Mouse (Mus musculus): ENCODE measurements around the gene Kdelr2. TPM values are rescaled to one million over a fixed set of nuclear protein-coding genes. Genes with fewer than 3 reads are reported as not detected.
"Not testable (repeated sequence)": the region's sequence is repeated elsewhere in the genome, so short reads cannot be mapped to it uniquely, and the experiment has no call there.

Kdelr2 gene
- polyA plus RNA-seq, 1 experiment from 2014 or later: 186 TPM

DNA sequence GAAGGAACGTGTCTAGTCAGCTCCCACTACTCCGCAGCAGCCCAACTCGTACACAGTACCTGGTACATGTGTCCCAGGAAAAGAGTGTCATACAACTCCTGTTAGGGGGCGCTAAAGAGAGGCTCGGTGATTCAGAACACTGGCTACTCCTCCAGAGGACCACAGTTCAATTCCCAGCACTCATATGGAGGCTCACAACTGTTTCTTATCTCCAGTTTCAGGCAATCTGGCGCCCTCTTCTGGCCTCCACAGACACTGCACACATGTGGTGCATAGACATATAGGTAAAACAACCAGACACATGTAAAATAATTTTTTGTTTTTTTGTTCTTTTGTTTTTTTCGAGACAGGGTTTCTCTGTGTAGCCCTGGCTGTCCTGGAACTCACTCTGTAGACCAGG is 9.5 kb upstream of the Kdelr2 start:
- Histone ChIP-seq H3K4me3 (ENCODE audit: low read depth, low read length) (no peak overlapping the region), H3K27ac (ENCODE audit: low read depth, low read length) (no peak overlapping the region), H3K27me3 (ENCODE audit: control insufficient read depth, insufficient read depth, low read length) (no peaks in the 10 kb centered on the region), H3K4me1 (ENCODE audit: control insufficient read depth, insufficient read depth, low read length) (no peaks in the 10 kb centered on the region), H3K4me2 (ENCODE audit: low read depth) (no peak overlapping the region), H3K36me3 (ENCODE audit: control insufficient read depth, insufficient read depth, low read length) (no peaks in the 10 kb centered on the region), H3K9me3 (ENCODE audit: control insufficient read depth, low read length) (no peaks in the 10 kb centered on the region), H3K9ac (ENCODE audit: low read length) (no peak overlapping the region)
- WGBS: 74% methylated on average over 7 of the region's 7 CpGs
- DNase-seq (ENCODE audit: low spot score): no peak
- no peak for ATAC-seq (ENCODE audit: insufficient read depth, low FRiP score, low TSS enrichment)

DNA sequence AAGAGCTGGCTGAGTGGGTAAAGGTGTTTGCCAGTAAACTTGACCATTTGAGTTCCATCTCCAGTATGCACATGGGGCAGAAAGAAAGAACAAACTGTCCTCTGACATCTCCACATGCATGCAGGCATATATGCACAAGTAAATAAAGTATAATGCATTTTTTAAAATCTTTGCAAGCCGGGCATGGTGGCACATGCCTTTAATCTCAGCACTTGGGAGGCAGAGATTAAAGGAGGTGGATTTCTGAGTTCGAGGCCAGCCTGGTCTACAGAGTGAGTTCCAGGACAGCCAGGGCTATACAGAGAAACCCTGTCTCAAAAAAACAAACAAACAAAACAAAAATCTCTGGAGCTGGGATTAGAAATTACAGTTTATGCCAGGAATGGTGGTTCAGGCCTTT is 8.7 kb upstream of the Kdelr2 start:
- DNase-seq (ENCODE audit: low spot score): peak; percentile 49
- H3K9ac ChIP-seq (ENCODE audit: low read length); H3K27me3 ChIP-seq (ENCODE audit: control insufficient read depth, insufficient read depth, low read length); H3K27ac ChIP-seq (ENCODE audit: low read depth, low read length); H3K4me1 ChIP-seq (ENCODE audit: control insufficient read depth, insufficient read depth, low read length); H3K4me3 ChIP-seq (ENCODE audit: low read depth, low read length); ATAC-seq (ENCODE audit: insufficient read depth, low FRiP score, low TSS enrichment); H3K36me3 ChIP-seq (ENCODE audit: control insufficient read depth, insufficient read depth, low read length); H3K9me3 ChIP-seq (ENCODE audit: control insufficient read depth, low read length); H3K4me2 ChIP-seq (ENCODE audit: low read depth): not testable (repeated sequence)
- 95% methylated on average over 2 of the region's 2 CpGs for WGBS

DNA sequence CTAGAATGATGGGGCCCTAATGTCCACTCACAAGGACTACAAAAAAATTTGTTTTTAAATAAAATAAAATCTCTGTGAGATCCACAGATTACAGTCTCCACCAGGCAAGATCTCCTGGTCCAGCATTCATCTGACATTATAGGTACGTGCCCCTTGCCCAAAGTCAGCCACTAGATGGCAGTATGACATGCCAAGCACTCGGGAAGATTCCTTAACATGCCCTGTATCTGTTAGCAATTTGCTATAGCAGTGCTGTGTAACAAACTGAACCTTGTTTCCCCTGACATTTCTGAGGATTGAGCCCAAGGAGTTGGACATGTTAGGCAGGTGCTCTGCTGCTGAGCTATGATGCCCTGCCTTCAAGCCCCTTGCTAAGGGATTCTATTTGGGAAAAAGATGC is 8.0 kb upstream of the Kdelr2 start:
- no peaks in the 10 kb centered on the region for H3K9me3 ChIP-seq (ENCODE audit: control insufficient read depth, low read length)
- ATAC-seq (ENCODE audit: insufficient read depth, low FRiP score, low TSS enrichment) (no peak), DNase-seq (ENCODE audit: low spot score) (no peak)
- H3K4me2 ChIP-seq (ENCODE audit: low read depth): no peak overlapping the region
- H3K4me1 ChIP-seq (ENCODE audit: control insufficient read depth, insufficient read depth, low read length): no peaks in the 10 kb centered on the region
- H3K27me3 ChIP-seq (ENCODE audit: control insufficient read depth, insufficient read depth, low read length): no peaks in the 10 kb centered on the region
- no peaks in the 10 kb centered on the region for H3K36me3 ChIP-seq (ENCODE audit: control insufficient read depth, insufficient read depth, low read length)
- no peak overlapping the region for H3K9ac ChIP-seq (ENCODE audit: low read length)
- WGBS: 36% methylated on average over 2 of the region's 2 CpGs
- H3K27ac ChIP-seq (ENCODE audit: low read depth, low read length): no peak overlapping the region
- no peak overlapping the region for H3K4me3 ChIP-seq (ENCODE audit: low read depth, low read length)

DNA sequence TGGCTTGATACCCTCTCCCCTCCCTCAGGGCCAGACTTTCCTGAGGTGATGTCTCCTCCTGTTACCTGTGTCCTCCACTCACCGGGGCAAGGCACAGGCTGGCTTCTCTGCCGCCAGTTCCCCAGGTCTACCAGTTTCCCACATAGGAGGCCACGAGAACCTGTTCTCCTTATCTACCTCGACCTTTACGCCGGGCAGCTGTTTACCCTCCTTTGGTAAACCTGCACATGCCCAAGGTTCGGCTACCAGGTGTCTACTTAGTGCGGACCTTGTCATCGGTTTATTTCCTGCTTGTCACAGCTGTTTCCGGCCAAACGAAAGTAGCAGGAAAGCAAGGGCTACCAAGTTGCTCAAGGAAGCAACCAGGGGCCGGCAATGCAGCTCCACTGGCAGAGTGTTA is 3.1 kb upstream of the Kdelr2 start:
- H3K4me2 ChIP-seq (ENCODE audit: low read depth): no peak overlapping the region
- H3K27me3 ChIP-seq (ENCODE audit: control insufficient read depth, insufficient read depth, low read length): no peaks in the 10 kb centered on the region
- no peaks in the 10 kb centered on the region for H3K36me3 ChIP-seq (ENCODE audit: control insufficient read depth, insufficient read depth, low read length)
- WGBS: 92% methylated on average over 12 of the region's 12 CpGs
- H3K27ac ChIP-seq (ENCODE audit: low read depth, low read length): no peak overlapping the region
- H3K4me3 ChIP-seq (ENCODE audit: low read depth, low read length): no peak overlapping the region
- no peak overlapping the region for H3K9ac ChIP-seq (ENCODE audit: low read length)
- no peak for ATAC-seq (ENCODE audit: insufficient read depth, low FRiP score, low TSS enrichment)
- no peaks in the 10 kb centered on the region for H3K9me3 ChIP-seq (ENCODE audit: control insufficient read depth, low read length)
- H3K4me1 ChIP-seq (ENCODE audit: control insufficient read depth, insufficient read depth, low read length): peaks cover 16% of the 10 kb centered on the region
- DNase-seq (ENCODE audit: low spot score): no peak

DNA sequence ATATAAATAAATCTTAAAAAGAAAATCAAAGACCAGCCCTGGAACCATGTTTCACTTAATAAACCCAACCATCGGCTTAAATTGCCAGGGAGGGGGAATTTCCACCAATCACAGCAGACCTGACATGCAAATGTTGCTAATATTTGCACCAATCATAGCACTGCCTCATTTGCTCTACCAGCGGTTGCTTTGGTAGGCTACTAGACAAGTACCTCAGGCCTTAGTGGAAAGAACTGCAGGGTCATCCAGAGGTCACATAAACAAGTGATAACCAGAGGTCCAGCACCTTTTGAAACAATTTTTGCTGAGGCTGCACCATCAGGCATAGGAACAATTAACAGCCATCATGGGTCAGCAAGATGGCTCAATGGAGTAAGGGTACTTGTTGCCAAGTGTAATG is 2.1 kb upstream of the Kdelr2 start:
- Histone ChIP-seq H3K9me3 (ENCODE audit: control insufficient read depth, low read length) (no peaks in the 10 kb centered on the region), H3K9ac (ENCODE audit: low read length) (no peak overlapping the region), H3K36me3 (ENCODE audit: control insufficient read depth, insufficient read depth, low read length) (no peaks in the 10 kb centered on the region), H3K27me3 (ENCODE audit: control insufficient read depth, insufficient read depth, low read length) (no peaks in the 10 kb centered on the region), H3K4me2 (ENCODE audit: low read depth) (no peak overlapping the region), H3K4me1 (ENCODE audit: control insufficient read depth, insufficient read depth, low read length) (peaks cover 16% of the 10 kb centered on the region), H3K27ac (ENCODE audit: low read depth, low read length) (no peak overlapping the region), H3K4me3 (ENCODE audit: low read depth, low read length) (no peak overlapping the region)
- 76% methylated on average over 2 of the region's 2 CpGs for WGBS
- ATAC-seq (ENCODE audit: insufficient read depth, low FRiP score, low TSS enrichment) (no peak), DNase-seq (ENCODE audit: low spot score) (no peak)

DNA sequence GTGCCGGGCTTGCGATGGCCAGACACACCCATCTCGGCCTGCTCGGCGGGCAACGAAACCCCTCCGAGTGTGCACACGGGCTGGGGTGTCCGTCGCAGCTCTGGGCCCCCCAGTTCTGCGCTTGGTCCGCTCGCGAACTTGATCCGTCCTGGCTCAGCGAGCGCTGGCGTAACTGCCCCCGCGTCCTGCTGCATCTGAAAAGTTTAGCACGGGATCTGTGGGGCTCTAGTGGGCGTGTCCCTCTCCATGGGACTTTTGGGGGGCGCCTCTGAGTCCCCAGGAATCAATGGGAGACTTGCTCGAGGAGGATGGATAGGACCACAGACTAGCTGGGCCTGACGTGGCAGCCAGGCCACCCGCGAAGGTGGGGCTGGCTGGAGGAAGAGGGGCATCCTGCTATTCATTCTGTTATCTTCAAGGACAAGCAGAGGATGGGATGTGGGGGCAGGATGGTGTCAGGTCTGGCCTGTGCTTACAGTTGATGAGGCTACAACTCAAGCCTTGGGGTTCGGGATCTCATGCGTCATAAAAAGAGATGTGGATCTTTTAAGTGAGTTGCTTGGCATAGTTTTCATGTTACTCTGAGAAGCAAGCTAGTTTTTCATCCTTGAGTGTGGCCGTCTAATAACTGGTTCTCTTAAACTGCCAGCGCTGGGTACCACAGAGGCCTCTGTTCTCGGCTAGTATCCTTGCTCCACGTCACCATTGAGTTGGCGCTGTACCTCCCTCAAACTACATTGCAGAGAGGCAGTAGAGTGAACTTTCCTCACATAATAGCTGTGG is 701 bp downstream of the Kdelr2 start:
- peak overlapping the region; percentile 94 for H3K9ac ChIP-seq (ENCODE audit: low read length)
- peaks cover 5% of the 10 kb centered on the region; the same call in 1 of the 2 replicates for H3K36me3 ChIP-seq (ENCODE audit: control insufficient read depth, insufficient read depth, low read length)
- 6% methylated on average over 34 of the region's 34 CpGs for WGBS
- DNase-seq (ENCODE audit: low spot score) (peak; percentile 28), ATAC-seq (ENCODE audit: insufficient read depth, low FRiP score, low TSS enrichment) (0 out of 2 replicates have a peak, but pooled peaks have one; percentile 8)
- peaks cover 16% of the 10 kb centered on the region for H3K4me1 ChIP-seq (ENCODE audit: control insufficient read depth, insufficient read depth, low read length)
- H3K27ac ChIP-seq (ENCODE audit: low read depth, low read length): no peak overlapping the region
- H3K4me3 ChIP-seq (ENCODE audit: low read depth, low read length): peak overlapping the region; percentile 97
- H3K4me2 ChIP-seq (ENCODE audit: low read depth): peak overlapping the region; percentile 89
- H3K27me3 ChIP-seq (ENCODE audit: control insufficient read depth, insufficient read depth, low read length): no peaks in the 10 kb centered on the region
- H3K9me3 ChIP-seq (ENCODE audit: control insufficient read depth, low read length): no peaks in the 10 kb centered on the region

DNA sequence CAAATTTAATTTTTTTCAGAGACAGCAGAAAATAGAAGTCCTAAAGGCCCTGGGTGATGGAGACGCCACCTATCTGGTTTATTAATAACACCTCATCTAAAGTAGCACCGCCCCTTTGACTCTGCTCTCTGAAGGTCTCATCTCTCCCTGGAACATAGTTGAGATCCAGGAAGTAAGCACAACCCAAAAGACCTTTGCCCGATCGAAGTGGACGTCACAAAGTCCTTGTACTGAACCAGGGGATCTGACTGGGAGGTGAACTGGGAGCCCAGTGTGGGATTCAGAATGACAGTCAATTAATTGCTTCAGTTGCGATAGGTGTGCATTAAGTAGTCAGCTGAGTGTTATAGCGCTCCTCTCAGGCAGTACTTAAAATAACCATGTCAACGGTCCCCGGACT is 1.6 kb downstream of the Kdelr2 start:
- Histone ChIP-seq H3K4me2 (ENCODE audit: low read depth) (no peak overlapping the region), H3K36me3 (ENCODE audit: control insufficient read depth, insufficient read depth, low read length) (peaks cover 5% of the 10 kb centered on the region; the same call in 1 of the 2 replicates), H3K9me3 (ENCODE audit: control insufficient read depth, low read length) (no peaks in the 10 kb centered on the region), H3K4me1 (ENCODE audit: control insufficient read depth, insufficient read depth, low read length) (peaks cover 16% of the 10 kb centered on the region), H3K27me3 (ENCODE audit: control insufficient read depth, insufficient read depth, low read length) (no peaks in the 10 kb centered on the region), H3K4me3 (ENCODE audit: low read depth, low read length) (no peak overlapping the region; the same call in 1 of the 2 replicates), H3K27ac (ENCODE audit: low read depth, low read length) (no peak overlapping the region), H3K9ac (ENCODE audit: low read length) (no peak overlapping the region)
- DNase-seq (ENCODE audit: low spot score) (no peak), ATAC-seq (ENCODE audit: insufficient read depth, low FRiP score, low TSS enrichment) (no peak)
- WGBS: 90% methylated on average over 9 of the region's 9 CpGs

DNA sequence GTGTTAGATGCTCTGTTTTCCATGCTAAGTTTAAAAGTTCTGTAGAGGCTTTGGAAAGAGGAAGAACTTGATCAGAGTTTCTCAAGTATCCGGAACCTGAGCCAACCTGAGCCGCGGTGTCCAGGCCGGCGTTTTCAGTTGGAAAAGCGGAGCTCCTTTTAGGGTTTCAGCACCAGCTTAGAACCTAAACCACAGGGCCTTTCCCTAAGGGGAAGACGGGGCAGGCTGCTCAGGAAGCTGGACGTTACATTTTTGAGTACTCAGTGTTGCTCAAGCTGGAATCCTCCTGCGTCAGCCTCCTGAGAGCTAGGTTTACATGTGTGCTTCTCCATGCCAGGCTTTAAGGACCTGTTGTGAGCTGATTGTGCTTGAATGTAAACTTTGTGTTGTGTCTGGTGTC is 2.9 kb downstream of the Kdelr2 start:
- H3K9ac ChIP-seq (ENCODE audit: low read length): no peak overlapping the region
- no peak overlapping the region for H3K27ac ChIP-seq (ENCODE audit: low read depth, low read length)
- no peak for ATAC-seq (ENCODE audit: insufficient read depth, low FRiP score, low TSS enrichment)
- no peak overlapping the region for H3K4me2 ChIP-seq (ENCODE audit: low read depth)
- H3K36me3 ChIP-seq (ENCODE audit: control insufficient read depth, insufficient read depth, low read length): peaks cover 5% of the 10 kb centered on the region; the same call in 1 of the 2 replicates
- H3K4me1 ChIP-seq (ENCODE audit: control insufficient read depth, insufficient read depth, low read length): peaks cover 16% of the 10 kb centered on the region
- WGBS: 94% methylated on average over 9 of the region's 9 CpGs
- no peaks in the 10 kb centered on the region for H3K27me3 ChIP-seq (ENCODE audit: control insufficient read depth, insufficient read depth, low read length)
- no peaks in the 10 kb centered on the region for H3K9me3 ChIP-seq (ENCODE audit: control insufficient read depth, low read length)
- no peak for DNase-seq (ENCODE audit: low spot score)
- H3K4me3 ChIP-seq (ENCODE audit: low read depth, low read length): no peak overlapping the region

DNA sequence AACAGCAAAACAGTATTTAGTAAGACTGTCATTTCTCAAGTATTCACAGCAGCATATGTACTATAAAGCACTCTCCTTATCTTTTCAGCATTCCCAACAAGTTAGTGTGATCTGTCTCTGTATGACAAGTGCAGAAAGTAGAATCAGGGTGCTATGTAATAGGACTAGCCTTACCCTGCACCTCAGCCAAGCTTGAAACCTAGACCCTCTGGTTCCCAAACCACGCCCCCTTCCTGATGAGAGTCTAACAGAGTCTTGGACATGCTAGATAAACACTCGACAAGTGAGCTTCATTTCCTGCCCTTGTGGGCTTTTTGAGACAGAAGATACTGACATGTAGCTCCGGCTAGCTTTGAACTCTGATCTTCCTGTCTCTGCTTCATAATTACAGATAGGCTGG is 5.6 kb downstream of the Kdelr2 start:
- H3K4me2 ChIP-seq (ENCODE audit: low read depth): no peak overlapping the region
- peaks cover 10% of the 10 kb centered on the region for H3K4me1 ChIP-seq (ENCODE audit: control insufficient read depth, insufficient read depth, low read length)
- WGBS: 81% methylated on average over 3 of the region's 3 CpGs
- no peak overlapping the region for H3K9ac ChIP-seq (ENCODE audit: low read length)
- DNase-seq (ENCODE audit: low spot score): no peak
- ATAC-seq (ENCODE audit: insufficient read depth, low FRiP score, low TSS enrichment): no peak
- no peak overlapping the region for H3K27ac ChIP-seq (ENCODE audit: low read depth, low read length)
- no peaks in the 10 kb centered on the region for H3K9me3 ChIP-seq (ENCODE audit: control insufficient read depth, low read length)
- no peak overlapping the region for H3K4me3 ChIP-seq (ENCODE audit: low read depth, low read length)
- H3K36me3 ChIP-seq (ENCODE audit: control insufficient read depth, insufficient read depth, low read length): peaks cover 9% of the 10 kb centered on the region
- no peaks in the 10 kb centered on the region for H3K27me3 ChIP-seq (ENCODE audit: control insufficient read depth, insufficient read depth, low read length)

All from neural tube, embryonic 11.5 days (tissue).